Mouse (Mus musculus): ENCODE measurements around the gene Akt1s1. TPM values are rescaled to one million over a fixed set of nuclear protein-coding genes. Genes with fewer than 3 reads are reported as not detected.

The Akt1s1 gene
- polyA plus RNA-seq, 1 experiment from 2014 or later = 105 TPM

- Histone ChIP-seq H3K36me3 (ENCODE audit: control insufficient read depth, insufficient read depth, low read length) (no peaks in the 10 kb centered on the region), H3K9me3 (ENCODE audit: control insufficient read depth, low read length) (no peaks in the 10 kb centered on the region), H3K4me2 (ENCODE audit: low read depth, low read length) (peak overlapping the region; percentile 88), H3K27me3 (replicated peaks; ENCODE audit: control insufficient read depth, insufficient read depth, low read length) (no peaks in the 10 kb centered on the region), H3K4me1 (ENCODE audit: control insufficient read depth, insufficient read depth, low read length) (peaks cover 27% of the 10 kb centered on the region), H3K9ac (ENCODE audit: low read depth, low read length) (peak overlapping the region; percentile 93), H3K27ac (ENCODE audit: low read length) (peak overlapping the region; percentile 93), H3K4me3 (ENCODE audit: low read length) (peak overlapping the region; percentile 87)
- peak; percentile 29; the same call in 1 of the 2 replicates for ATAC-seq
- 11% methylated on average over 6 of the region's 6 CpGs for WGBS
These were observed 42.8 kb downstream of the Akt1s1 start for GRCm38 (mm10) chr7:44891611-44892010.

DNA sequence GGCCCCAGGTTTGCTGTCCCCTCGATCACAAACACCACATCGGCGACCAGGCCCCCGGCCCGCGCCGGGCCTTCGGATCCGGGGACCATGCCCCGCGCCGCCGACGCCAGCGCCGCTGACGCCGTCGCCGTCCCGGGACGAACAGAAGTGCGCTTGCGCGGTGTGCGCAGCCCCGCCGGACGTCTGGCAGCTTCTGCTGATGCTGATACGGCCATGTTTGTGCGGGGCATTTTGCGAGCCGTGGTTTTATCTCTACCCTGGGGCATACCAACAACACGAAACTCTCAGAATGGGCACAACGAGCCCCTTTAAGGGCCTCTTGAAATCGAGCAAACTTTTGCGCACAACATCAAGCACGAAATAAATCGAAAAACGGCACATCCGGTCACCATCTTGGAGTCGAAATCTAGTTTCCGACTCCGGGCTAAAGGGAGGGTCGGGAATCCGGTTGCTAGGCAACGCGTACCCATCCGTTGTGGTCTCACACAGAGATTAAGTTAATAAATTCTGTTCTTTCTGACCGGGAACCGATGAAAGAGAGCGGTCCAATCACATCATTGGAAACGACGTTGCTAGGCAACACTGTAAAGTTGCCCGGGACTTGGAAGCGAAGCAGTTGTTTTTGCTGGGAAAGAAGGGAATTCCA is 43.6 kb downstream of the Akt1s1 start, which contains the start of gene Med25:
Med25 (minus strand) TSS at position 437 of the 646 bp plus-strand sequence.
- WGBS = under 1% methylated on average over 56 of the region's 56 CpGs
- H3K4me1 ChIP-seq (ENCODE audit: control insufficient read depth, insufficient read depth, low read length) = peaks cover 31% of the 10 kb centered on the region
- H3K36me3 ChIP-seq (ENCODE audit: control insufficient read depth, insufficient read depth, low read length) = no peaks in the 10 kb centered on the region
- H3K4me3 ChIP-seq (ENCODE audit: low read length) = peak within 1 kb of the TSS; percentile 87
- peak; percentile 77 for ATAC-seq
- no peaks in the 10 kb centered on the region for H3K27me3 ChIP-seq (replicated peaks; ENCODE audit: control insufficient read depth, insufficient read depth, low read length)
- H3K27ac ChIP-seq (ENCODE audit: low read length) = peak within 1 kb of the TSS; percentile 93
- H3K4me2 ChIP-seq (ENCODE audit: low read depth, low read length) = peak within 1 kb of the TSS; percentile 88
- peak within 1 kb of the TSS; percentile 93 for H3K9ac ChIP-seq (ENCODE audit: low read depth, low read length)
- H3K9me3 ChIP-seq (ENCODE audit: control insufficient read depth, low read length) = no peaks in the 10 kb centered on the region

GRCm38 (mm10) chr7:44893197-44893596 is 44.4 kb downstream of the Akt1s1 start:
- Histone ChIP-seq H3K9ac (ENCODE audit: low read depth, low read length) (no peak overlapping the region), H3K36me3 (ENCODE audit: control insufficient read depth, insufficient read depth, low read length) (no peaks in the 10 kb centered on the region), H3K4me3 (ENCODE audit: low read length) (no peak overlapping the region), H3K4me1 (ENCODE audit: control insufficient read depth, insufficient read depth, low read length) (peaks cover 34% of the 10 kb centered on the region), H3K27me3 (replicated peaks; ENCODE audit: control insufficient read depth, insufficient read depth, low read length) (no peaks in the 10 kb centered on the region), H3K4me2 (ENCODE audit: low read depth, low read length) (peak overlapping the region; percentile 20; the same call in 1 of the 2 replicates), H3K27ac (ENCODE audit: low read length) (peak overlapping the region; percentile 77), H3K9me3 (ENCODE audit: control insufficient read depth, low read length) (no peaks in the 10 kb centered on the region)
- 19% methylated on average over 8 of the region's 8 CpGs for WGBS
- no peak for ATAC-seq

- no peak for ATAC-seq
- H3K27me3 ChIP-seq (replicated peaks; ENCODE audit: control insufficient read depth, insufficient read depth, low read length) = no peaks in the 10 kb centered on the region
- no peaks in the 10 kb centered on the region for H3K9me3 ChIP-seq (ENCODE audit: control insufficient read depth, low read length)
- no peaks in the 10 kb centered on the region for H3K36me3 ChIP-seq (ENCODE audit: control insufficient read depth, insufficient read depth, low read length)
- H3K27ac ChIP-seq (ENCODE audit: low read length) = no peak overlapping the region
- H3K4me2 ChIP-seq (ENCODE audit: low read depth, low read length) = no peak overlapping the region
- 89% methylated on average over 3 of the region's 3 CpGs for WGBS
- no peak overlapping the region for H3K4me3 ChIP-seq (ENCODE audit: low read length)
- peaks cover 44% of the 10 kb centered on the region for H3K4me1 ChIP-seq (ENCODE audit: control insufficient read depth, insufficient read depth, low read length)
- no peak overlapping the region for H3K9ac ChIP-seq (ENCODE audit: low read depth, low read length)
These were observed 45.4 kb downstream of the Akt1s1 start for GRCm38 (mm10) chr7:44894175-44894574.

- 0 out of 2 replicates have a peak overlapping the region, but pooled peaks have one; percentile 47 for H3K27ac ChIP-seq (ENCODE audit: low read length)
- ATAC-seq = no peak
- 67% methylated on average over 7 of the region's 7 CpGs for WGBS
These were observed 46.4 kb downstream of the Akt1s1 start for GRCm38 (mm10) chr7:44895206-44895592.

DNA sequence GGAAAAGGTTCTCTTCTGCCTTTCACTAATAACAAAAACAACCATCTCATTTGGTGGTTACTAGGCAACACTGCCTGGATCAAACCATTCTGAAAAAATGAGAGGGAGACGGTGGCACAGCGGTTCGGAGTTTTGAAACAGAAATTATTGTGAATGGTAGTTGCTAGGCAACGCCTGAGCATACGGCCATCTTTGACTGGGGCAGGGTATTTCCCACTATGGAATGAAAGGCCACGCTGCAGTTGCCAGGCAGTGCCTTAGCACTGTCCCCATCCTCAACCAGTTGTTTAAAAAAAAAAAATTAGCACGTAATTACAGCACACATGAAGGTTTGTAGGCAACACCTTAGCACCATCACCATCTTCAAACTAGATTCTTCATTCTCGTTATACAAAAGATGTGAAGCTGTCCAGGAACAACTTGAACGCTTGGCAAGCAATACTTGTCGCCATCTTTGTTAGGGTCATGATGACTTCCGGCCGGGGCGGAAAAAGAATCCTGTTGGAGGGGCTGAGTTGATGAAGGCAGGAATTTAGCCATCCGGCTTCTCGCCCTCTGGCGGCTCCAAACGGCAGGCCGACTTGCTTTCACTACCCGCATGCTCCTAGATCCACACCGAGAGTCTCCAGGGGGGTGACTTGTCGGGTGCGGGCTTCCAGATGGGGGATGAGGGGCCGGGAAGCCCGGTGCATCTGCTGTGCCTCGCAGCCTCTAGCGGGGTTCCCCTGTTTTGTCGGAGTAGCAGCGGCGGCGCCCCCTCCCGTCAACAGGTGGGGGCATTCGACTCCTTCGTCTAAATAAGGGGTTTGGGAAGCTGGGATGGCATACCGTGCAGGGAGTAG is 47.0 kb downstream of the Akt1s1 start, which contains the start of gene Fuz:
Fuz (plus strand) TSS at position 487 of the 842 bp plus-strand sequence.
- ATAC-seq = peak; percentile 49
- Histone ChIP-seq H3K9me3 (ENCODE audit: control insufficient read depth, low read length) (no peaks in the 10 kb centered on the region), H3K4me1 (ENCODE audit: control insufficient read depth, insufficient read depth, low read length) (peaks cover 39% of the 10 kb centered on the region), H3K27ac (ENCODE audit: low read length) (peak within 1 kb of the TSS; percentile 88), H3K4me3 (ENCODE audit: low read length) (peak within 1 kb of the TSS; percentile 75), H3K9ac (ENCODE audit: low read depth, low read length) (peak within 1 kb of the TSS; percentile 76), H3K27me3 (replicated peaks; ENCODE audit: control insufficient read depth, insufficient read depth, low read length) (no peaks in the 10 kb centered on the region), H3K36me3 (ENCODE audit: control insufficient read depth, insufficient read depth, low read length) (no peaks in the 10 kb centered on the region), H3K4me2 (ENCODE audit: low read depth, low read length) (peak within 1 kb of the TSS; percentile 73)
- WGBS = 1% methylated on average over 34 of the region's 34 CpGs

More at GRCm38 (mm10) chr7:44895206-44895592, 46.4 kb downstream of the Akt1s1 start:
- 0 out of 2 replicates have a peak overlapping the region, but pooled peaks have one; percentile 32 for H3K9ac ChIP-seq (ENCODE audit: low read depth, low read length)
- H3K27me3 ChIP-seq (replicated peaks; ENCODE audit: control insufficient read depth, insufficient read depth, low read length) = no peaks in the 10 kb centered on the region
- H3K4me3 ChIP-seq (ENCODE audit: low read length) = peak overlapping the region; percentile 75
- H3K36me3 ChIP-seq (ENCODE audit: control insufficient read depth, insufficient read depth, low read length) = no peaks in the 10 kb centered on the region
- no peaks in the 10 kb centered on the region for H3K9me3 ChIP-seq (ENCODE audit: control insufficient read depth, low read length)
- peak overlapping the region; percentile 73 for H3K4me2 ChIP-seq (ENCODE audit: low read depth, low read length)
- peaks cover 44% of the 10 kb centered on the region for H3K4me1 ChIP-seq (ENCODE audit: control insufficient read depth, insufficient read depth, low read length)

DNA sequence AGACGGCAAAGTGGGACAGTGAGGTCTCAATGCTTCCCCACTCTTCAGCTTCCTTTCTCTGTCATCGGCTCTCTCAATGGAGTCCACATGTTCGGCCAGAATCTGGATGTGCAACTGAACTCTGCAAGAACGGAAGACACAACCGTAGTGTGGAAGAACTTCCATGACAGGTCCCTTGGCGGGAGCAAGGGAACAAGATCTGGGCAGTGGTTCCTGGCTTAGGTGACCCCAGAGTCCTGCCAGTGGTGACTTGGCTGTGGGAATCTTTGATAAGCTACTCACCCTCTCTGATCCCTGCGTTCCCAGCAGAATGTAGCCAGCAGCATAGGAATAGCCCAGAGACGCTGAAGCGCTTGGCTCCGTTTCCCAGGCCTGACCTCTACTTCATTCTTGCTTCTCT is 47.7 kb downstream of the Akt1s1 start:
- Histone ChIP-seq H3K36me3 (ENCODE audit: control insufficient read depth, insufficient read depth, low read length) (no peaks in the 10 kb centered on the region), H3K9me3 (ENCODE audit: control insufficient read depth, low read length) (no peaks in the 10 kb centered on the region), H3K4me2 (ENCODE audit: low read depth, low read length) (peak overlapping the region; percentile 73), H3K9ac (ENCODE audit: low read depth, low read length) (peak overlapping the region; percentile 76), H3K4me1 (ENCODE audit: control insufficient read depth, insufficient read depth, low read length) (peaks cover 38% of the 10 kb centered on the region), H3K27ac (ENCODE audit: low read length) (peak overlapping the region; percentile 88), H3K27me3 (replicated peaks; ENCODE audit: control insufficient read depth, insufficient read depth, low read length) (no peaks in the 10 kb centered on the region), H3K4me3 (ENCODE audit: low read length) (peak overlapping the region; percentile 75)
- WGBS = 34% methylated on average over 10 of the region's 10 CpGs
- ATAC-seq = no peak

- peak; percentile 16 for ATAC-seq
- Histone ChIP-seq H3K27me3 (replicated peaks; ENCODE audit: control insufficient read depth, insufficient read depth, low read length) (no peaks in the 10 kb centered on the region), H3K9me3 (ENCODE audit: control insufficient read depth, low read length) (no peaks in the 10 kb centered on the region), H3K27ac (ENCODE audit: low read length) (no peak overlapping the region), H3K4me1 (ENCODE audit: control insufficient read depth, insufficient read depth, low read length) (peaks cover 36% of the 10 kb centered on the region), H3K4me3 (ENCODE audit: low read length) (no peak overlapping the region), H3K9ac (ENCODE audit: low read depth, low read length) (0 out of 2 replicates have a peak overlapping the region, but pooled peaks have one; percentile 27), H3K36me3 (ENCODE audit: control insufficient read depth, insufficient read depth, low read length) (0 out of 2 replicates have a peak, but pooled peaks cover 7% of the 10 kb centered on the region), H3K4me2 (ENCODE audit: low read depth, low read length) (peak overlapping the region; percentile 31)
- WGBS = 28% methylated on average over 19 of the region's 19 CpGs
These were observed 49.8 kb downstream of the Akt1s1 start for GRCm38 (mm10) chr7:44898607-44899006.

DNA sequence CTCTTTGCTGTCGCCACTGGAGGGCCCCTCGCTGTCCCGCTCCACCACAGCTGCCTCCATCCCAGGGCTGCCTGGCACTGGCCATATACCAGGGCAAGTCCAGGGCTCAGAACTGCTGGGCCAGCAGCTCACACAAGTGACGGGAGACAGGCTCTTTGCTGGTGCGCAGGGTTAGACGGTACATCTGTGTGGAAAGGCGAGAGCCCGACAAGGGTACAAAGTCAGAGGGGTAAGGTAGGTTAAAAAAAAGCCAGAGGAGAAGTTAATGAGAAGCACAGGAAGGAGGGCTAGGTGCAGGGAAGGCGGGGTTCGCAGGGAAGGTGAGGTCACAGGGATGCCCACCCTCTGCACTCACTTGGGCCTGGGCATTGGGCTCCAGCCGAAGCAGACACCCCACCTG is 51.8 kb downstream of the Akt1s1 start:
- Histone ChIP-seq H3K27me3 (replicated peaks; ENCODE audit: control insufficient read depth, insufficient read depth, low read length) (no peaks in the 10 kb centered on the region), H3K4me3 (ENCODE audit: low read length) (no peak overlapping the region), H3K9me3 (ENCODE audit: control insufficient read depth, low read length) (no peaks in the 10 kb centered on the region), H3K27ac (ENCODE audit: low read length) (no peak overlapping the region), H3K9ac (ENCODE audit: low read depth, low read length) (no peak overlapping the region), H3K4me1 (ENCODE audit: control insufficient read depth, insufficient read depth, low read length) (peaks cover 33% of the 10 kb centered on the region), H3K36me3 (ENCODE audit: control insufficient read depth, insufficient read depth, low read length) (peaks cover 20% of the 10 kb centered on the region; the same call in 1 of the 2 replicates), H3K4me2 (ENCODE audit: low read depth, low read length) (no peak overlapping the region)
- 89% methylated on average over 11 of the region's 11 CpGs for WGBS
- no peak for ATAC-seq
